Mouse (Mus musculus) cerebellum, adult 18-20 months (tissue): ENCODE results near the gene A030005K14Rik.

Experiments
- DNase-seq, 2 experiments: peaks; one replicate each; pipeline ENCODE4 v3.0.0; 2021

The A030005K14Rik gene

GRCm38 (mm10) chr1:83059278-83059677, at the start of gene A030005K14Rik:
Gene A030005K14Rik, minus strand, starts transcription at chr1:83059378.
- DNase-seq = no peak

GRCm38 (mm10) chr1:83107410-83107978, 48.3 kb upstream of the A030005K14Rik start:
- DNase-seq = no peak

GRCm38 (mm10) chr1:83105464-83105863, 46.3 kb upstream of the A030005K14Rik start:
- no peak for DNase-seq

DNA sequence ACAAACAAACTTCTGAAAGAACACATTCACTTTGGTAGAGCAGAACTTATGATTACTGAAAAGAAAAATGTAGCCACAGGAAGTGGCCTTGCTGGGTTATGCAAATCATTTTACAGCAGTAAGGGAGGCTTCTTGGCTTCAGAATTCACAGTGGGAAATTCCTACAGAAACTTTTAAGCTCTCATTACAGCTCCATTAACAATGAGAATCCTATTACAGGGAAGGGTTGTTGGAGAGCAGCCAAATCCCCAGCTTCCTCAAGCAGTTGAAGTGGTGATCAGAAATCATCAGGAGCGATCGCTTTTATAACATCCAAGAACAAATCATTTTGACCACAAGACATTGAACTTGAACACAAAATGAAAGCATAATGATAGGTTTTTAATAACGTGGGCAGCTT, 42.7 kb upstream of the A030005K14Rik start:
- no peak for DNase-seq

DNA sequence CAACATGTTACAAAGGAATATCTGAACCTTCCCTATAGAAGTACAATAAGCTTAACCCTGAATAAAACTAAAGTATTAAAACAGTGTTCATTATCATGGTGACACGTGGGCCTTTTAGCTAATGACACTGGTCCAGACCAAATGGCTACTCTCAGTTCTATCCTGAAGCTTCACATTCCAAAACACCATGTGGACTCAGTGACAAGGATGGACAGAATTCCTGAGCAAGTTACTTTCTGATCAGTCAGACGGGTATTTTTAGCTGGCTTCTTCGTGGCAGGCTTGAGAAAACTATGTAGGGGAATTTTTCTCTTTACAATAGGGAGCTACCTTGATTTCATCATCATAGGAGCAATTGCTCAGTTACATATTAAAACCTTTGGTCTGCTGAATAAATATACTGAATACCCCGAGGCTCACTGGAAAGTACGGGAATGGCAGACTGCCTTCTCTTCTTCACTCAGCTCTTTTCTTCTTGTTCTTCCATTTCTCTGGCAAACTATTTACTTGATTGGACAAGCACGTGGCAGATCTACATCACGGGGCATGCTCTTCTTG, 40.5 kb upstream of the A030005K14Rik start:
- no peak for DNase-seq

DNA sequence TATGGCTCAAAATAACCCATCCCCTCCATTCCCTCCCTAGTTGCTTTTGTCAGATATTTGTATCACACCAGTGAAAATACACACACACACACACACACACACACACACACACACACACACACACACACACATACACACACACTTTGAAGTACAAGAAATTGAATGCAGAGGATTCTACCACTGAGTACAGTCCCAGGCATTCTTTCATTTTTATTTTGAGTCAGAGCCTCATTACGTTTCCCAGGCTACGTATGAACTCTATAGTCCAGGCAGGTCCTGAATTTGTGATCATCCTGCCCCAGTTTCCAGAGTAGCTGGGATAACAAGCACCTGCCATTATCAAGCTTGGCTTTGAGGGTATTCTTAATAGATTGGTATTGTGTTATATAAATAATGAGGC, 40.0 kb upstream of the A030005K14Rik start:
- no peak for DNase-seq

DNA sequence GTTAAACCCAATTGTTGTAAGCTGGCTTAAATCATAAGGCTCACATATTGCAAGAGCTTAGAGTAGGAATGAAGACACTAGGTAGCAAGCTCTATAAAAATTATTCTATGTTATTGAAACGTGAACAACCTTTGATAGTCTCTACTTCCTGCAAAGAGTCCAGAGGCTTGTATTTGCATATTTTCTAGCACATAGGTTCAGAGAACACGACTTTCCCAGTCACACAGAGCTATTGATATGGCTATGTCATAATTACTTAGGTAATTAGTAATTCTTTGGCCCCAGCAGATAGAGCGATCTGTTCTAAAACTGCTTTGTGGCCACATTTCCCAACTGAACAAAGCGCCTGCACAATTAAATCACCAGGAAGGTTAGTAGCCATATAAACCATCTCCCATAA, 37.8 kb upstream of the A030005K14Rik start:
- DNase-seq = no peak

DNA sequence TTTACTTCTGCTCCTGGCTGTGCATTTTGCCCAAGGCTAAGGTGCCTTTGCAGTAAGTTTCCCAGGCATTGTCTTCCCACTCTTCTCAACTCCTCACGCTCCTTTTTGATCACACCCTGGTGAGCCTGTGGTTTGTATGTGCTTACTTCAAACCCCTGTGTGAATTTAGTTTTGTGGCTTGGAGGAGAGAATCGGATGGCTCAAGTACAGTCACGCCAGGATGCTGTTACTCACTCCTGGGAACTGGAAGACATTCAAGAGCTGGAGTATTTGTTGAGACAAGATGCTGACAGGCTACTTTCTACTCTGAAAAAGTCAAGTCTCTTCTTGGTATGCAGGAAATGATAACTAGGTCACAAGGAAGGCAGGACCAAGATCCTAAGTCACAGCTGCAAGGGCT, 32.1 kb upstream of the A030005K14Rik start:
- no peak for DNase-seq

DNA sequence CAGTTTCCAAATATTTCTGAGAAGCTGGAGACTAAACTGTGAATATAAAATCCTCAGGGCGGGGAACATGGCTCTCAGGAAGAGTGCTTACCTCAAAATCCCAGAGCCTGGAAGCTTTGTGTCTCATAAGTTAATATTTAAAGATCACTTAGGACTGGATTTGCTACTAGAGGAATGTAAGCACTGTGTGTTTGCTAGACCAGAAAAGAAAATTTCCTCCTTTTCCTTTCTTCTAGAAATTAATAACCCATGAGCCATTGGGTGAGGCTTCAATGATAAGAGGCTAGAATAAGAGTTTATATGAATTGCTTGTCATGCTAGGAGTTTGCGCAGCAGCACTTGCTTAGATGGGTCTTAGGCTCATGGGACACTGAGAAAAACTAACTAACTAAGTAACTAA, 25.6 kb upstream of the A030005K14Rik start:
- no peak for DNase-seq

GRCm38 (mm10) chr1:83077016-83077415, 17.8 kb upstream of the A030005K14Rik start:
- DNase-seq = no peak

- DNase-seq = peak; percentile 11
Observed at GRCm38 (mm10) chr1:83076190-83076917, 17.2 kb upstream of the A030005K14Rik start.

GRCm38 (mm10) chr1:83075526-83076189, 16.5 kb upstream of the A030005K14Rik start:
- DNase-seq = no peak

DNA sequence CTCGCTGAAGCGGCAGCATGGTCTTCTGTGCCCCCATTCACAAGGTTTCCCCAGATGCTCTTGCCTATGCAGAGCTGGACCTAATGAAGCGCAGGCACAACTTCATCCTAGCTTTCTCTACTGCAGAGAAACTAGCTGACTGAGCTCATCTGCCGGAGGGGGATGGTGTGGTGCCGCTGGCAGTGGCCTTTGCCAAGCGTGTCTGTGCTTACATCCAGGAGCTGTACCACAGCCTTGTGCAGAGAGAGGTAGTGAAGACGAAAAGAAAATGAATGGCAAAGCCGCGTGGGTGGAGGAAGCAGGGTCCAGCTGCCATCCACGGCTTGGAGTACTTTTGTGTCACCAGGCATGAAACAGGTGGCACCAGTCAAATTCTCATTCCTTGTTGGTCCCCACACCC, 8.0 kb upstream of the A030005K14Rik start:
- no peak for DNase-seq

- no peak for DNase-seq
Observed at GRCm38 (mm10) chr1:83066577-83066976, 7.4 kb upstream of the A030005K14Rik start.

DNA sequence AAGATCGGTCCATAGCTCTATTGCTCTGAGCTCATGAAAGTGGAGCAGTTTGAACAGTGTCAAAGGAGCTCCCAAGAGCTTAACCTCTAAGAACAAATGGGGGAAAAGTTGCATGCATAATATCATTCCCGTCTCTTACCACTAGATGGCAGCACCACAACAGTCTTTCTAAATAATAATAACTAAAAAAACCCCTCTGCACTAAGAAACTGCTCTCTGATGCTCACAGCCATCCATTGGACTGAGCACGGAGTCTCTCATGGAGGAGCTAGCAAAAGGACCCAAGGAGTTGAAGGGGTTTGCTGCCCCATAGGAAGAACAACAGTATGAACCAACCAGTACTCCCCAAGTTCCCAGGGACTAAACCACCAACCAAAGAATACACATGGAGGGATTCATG, 5.7 kb upstream of the A030005K14Rik start:
- peak in 1 of 2 experiments; percentile 31 for DNase-seq

- DNase-seq = no peak
Observed at GRCm38 (mm10) chr1:83060643-83061042, 1.5 kb upstream of the A030005K14Rik start, which contains the start of gene Krtap28-13. Gene Krtap28-13, plus strand, starts transcription at chr1:83060930.

DNA sequence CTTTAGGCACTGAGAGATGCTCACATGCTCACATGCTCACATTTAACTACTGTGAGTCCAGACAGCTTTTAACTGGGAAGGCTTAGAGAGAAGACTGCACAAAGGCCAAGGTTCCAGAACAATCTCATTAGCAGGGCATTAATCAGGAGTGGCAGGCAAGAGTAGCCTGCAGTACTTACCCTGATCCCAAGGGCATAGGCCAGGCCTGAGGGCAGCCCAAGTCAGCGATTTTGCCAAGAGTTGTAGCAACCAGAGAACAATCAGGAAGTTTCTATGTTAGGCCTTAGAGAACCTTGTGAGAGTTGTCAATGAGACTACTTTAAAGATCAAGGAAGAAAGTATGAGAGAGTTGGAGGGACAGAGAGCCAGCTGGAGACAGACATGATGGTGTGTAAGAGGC, 697 bp downstream of the A030005K14Rik start:
- DNase-seq = no peak

DNA sequence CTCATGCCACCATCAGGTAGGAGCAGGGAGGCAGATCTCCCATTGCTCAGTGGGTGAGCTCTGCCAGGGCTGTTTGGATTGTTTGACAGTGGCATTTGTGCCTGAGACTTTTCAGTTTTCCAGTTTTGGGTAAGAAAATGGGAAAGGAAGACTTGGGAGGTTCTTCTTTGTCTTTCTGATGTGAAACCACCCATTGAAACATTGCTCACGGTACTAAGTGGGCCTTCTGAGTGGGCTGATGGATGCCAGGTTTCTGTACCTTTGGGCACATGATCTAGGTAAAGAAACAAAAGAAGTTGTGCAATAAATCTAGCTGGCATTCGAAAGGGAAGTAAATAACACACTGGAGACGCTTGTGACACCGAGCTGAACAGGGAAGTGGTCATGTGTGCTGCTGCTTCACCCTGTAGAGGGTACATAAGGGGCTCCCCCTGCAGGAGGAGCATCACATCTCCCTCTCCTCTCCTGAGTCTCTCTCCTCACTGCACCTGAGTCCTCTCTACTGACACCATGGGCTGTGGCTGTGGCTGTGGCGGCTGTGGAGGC, 14.2 kb downstream of the A030005K14Rik start, which contains the start of gene Gm47969:
TSS of gene Gm47969 (plus strand) at position 51 of the 546 bp plus-strand sequence.
- DNase-seq = no peak

DNA sequence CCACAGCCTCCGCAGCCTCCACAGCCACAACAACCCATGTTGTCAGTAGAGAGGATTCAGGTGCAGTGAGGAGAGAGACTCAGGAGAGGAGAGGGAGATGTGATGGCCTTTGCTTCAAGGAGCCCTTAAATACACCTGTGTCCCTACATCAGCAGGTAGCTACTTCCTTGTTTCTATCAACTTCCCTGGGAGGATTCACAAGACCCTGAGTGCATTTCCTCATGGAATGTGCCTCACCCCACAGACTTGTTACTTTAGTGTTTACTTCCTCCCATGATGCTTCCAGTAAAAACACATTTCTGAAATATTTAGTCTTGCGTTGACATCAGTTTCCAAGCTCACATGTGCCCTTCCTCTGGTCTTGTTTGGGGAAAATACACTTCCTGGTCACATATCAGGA, 16.8 kb downstream of the A030005K14Rik start, which contains the start of gene Krtap28-10:
TSS of gene Krtap28-10 (minus strand) at position 101 of the 400 bp plus-strand sequence.
- no peak for DNase-seq

DNA sequence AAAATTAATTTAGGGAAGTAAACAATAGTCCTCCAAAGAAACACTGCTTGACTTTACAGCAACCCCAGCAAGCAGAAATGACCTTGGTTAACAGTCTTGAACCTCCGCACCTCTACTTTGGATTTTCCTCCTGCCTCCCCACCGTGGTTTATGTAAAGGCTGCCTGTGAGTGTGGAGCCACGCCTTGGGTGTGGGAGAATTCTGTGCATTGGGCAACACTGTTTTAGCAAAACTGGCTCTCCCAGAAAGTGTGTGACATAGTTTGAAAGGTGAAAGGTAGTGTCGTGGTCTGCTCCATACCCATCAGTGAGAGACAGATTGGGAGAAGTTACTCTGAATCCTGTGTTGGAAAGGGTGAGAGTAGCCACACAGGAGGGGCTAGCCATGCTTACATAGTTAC, 20.1 kb downstream of the A030005K14Rik start:
- DNase-seq = no peak

DNA sequence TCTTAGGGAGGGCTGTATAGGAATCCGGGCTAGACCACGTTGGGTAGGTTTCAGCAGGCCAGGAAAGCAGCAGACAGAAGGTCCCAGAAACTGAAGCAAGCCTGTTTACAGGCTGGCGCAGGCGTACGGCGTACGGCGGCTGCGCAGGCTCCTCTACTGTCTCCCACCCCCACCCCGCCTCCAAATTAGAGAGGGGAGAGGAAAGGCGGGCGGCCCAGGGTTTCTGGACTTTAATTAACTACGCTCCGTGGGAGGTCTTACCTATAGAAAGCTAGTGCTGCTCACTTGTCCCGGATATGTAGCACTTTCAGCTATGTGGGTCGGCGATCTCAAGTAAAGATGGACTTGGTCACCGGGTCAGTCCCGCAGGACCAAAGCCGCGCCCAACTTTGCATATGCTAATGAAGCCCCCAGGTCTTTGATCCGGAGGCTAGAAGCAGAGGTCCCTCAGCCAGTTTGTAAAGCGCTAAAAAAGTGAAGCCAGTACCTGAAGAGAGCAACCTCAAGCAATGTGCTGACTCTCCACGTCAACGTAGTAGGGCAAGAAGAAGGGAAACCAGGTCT, 21.0 kb downstream of the A030005K14Rik start, which contains the start of gene Slc19a3:
TSS of gene Slc19a3 (minus strand) at position 340 of the 564 bp plus-strand sequence.
- DNase-seq = peak; percentile 29 to 30

DNA sequence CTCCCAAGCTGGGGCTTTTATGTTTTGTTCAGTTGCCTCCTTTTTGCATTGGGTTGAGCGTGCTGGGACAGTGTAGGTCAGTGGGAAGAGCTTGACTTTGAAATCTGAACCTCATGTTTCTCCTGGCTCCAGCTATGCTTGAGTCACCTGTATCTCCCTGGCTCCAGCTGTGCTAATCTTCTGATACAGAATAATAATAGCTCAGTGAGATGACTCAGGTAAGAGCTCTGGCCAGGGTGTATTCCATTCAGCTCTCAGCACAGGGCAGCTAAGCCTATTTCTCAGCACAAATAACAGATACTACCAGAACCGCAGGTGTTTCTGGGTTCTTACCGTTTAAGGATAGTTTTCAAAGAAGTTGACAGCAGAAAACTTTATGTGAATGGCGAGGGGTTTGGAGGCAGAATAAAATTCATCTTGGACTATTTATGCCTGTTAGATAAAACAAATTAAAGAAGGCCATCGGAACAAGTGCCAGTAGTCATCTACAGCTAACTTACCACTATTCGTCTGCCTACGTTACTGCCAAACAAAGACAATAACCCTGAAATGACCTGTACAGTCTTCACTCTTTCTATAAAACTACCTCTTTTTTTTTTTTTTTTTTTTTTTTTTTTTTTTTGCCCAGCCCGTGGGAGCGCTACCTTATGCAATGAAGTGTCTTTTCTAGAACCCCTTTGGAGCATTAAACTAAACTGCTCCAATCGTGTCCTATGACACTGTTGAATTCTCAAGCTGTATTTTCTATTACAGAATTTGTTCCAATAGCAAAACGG, 22.1 kb downstream of the A030005K14Rik start:
- no peak for DNase-seq
